Mouse (Mus musculus): ENCODE results near the gene Rbfox1. TPM values are rescaled to one million over a fixed set of nuclear protein-coding genes. Genes with fewer than 3 reads are reported as not detected.

The Rbfox1 gene
- polyA plus RNA-seq, 1 experiment = 0.22 TPM

DNA sequence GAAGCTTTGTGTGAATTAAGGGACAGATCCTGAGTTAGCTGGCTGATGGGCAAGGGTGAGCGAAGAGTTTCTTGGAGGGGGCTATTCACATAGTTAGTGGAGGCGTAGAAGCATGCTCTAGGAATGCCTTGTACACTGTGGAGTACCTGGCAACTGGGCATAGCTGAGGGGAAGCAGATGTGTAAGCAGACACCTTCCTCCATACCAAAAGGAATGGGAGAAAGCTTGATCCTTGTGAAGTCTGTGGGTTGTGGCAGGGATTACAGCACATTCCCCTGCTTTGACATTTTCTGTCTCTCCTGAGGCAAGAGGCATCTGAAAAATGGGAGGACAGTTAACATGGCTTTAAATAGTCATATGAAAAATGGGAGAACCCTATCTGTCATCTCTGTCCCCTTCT lies 347.8 kb downstream of the Rbfox1 start:
- H3ac ChIP-seq (ENCODE audit: control insufficient read depth, insufficient read length, low read depth) = no peak overlapping the region
- H3K79me3 ChIP-seq (ENCODE audit: low read depth) = no peaks in the 10 kb centered on the region
- H3K27me3 ChIP-seq (ENCODE audit: control insufficient read depth, insufficient read depth, insufficient read length) = no peaks in the 10 kb centered on the region
- H3K79me2 ChIP-seq (ENCODE audit: control insufficient read depth, insufficient read depth) = no peaks in the 10 kb centered on the region
- no peak for TF ChIP-seq USF1 (IDR thresholded peaks at IDR 0.05; ENCODE audit: low read depth)
- TF ChIP-seq CEBPB (IDR thresholded peaks at IDR 0.05; ENCODE audit: low read depth) = no peak
- TF ChIP-seq MAX (IDR thresholded peaks at IDR 0.05) = no peak
- no peak overlapping the region for H3K4me3 ChIP-seq (ENCODE audit: insufficient read depth, poor library complexity, severe bottlenecking)
- no peaks in the 10 kb centered on the region for H3K36me3 ChIP-seq (ENCODE audit: control insufficient read depth, insufficient read depth)

DNA sequence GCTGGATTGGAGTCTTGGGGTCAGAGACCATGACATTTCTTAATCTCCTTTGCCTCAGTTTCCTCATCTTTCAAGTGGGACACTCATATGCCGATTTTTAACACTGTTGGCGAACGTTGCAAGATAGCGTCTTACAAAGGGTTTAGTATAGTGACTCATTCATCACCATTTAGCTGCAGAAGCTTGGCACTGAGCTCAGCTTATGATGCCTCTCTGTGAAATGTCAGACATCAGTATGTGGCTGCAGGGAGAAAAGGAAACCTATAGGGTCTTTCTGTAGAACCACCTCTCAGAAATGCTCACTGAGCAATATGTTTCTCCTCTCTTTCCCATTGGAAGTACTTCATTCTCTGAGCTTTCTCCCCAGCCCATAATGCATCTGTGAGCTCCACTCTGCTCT lies 356.2 kb downstream of the Rbfox1 start:
- Histone ChIP-seq H3K79me2 (ENCODE audit: control insufficient read depth, insufficient read depth) (no peaks in the 10 kb centered on the region), H3K79me3 (ENCODE audit: low read depth) (no peaks in the 10 kb centered on the region), H3K4me3 (ENCODE audit: insufficient read depth, poor library complexity, severe bottlenecking) (no peak overlapping the region), H3K36me3 (ENCODE audit: control insufficient read depth, insufficient read depth) (no peaks in the 10 kb centered on the region), H3ac (ENCODE audit: control insufficient read depth, insufficient read length, low read depth) (no peak overlapping the region), H3K27me3 (ENCODE audit: control insufficient read depth, insufficient read depth, insufficient read length) (no peaks in the 10 kb centered on the region)
- TF ChIP-seq USF1 (IDR thresholded peaks at IDR 0.05; ENCODE audit: low read depth) (no peak), CEBPB (IDR thresholded peaks at IDR 0.05; ENCODE audit: low read depth) (no peak), FOSL1 (IDR thresholded peaks at IDR 0.05; ENCODE audit: insufficient read depth, low read length, poor library complexity, severe bottlenecking) (no peak), MAX (IDR thresholded peaks at IDR 0.05) (no peak), MYOG (IDR thresholded peaks at IDR 0.05; ENCODE audit: control insufficient read depth, extremely low read depth, insufficient read length) (no peak), MYOD1 (IDR thresholded peaks at IDR 0.05; ENCODE audit: control insufficient read depth, insufficient read length, low read depth) (no peak), CTCF (IDR thresholded peaks at IDR 0.05; ENCODE audit: control insufficient read depth, insufficient read depth, insufficient read length) (no peak)

DNA sequence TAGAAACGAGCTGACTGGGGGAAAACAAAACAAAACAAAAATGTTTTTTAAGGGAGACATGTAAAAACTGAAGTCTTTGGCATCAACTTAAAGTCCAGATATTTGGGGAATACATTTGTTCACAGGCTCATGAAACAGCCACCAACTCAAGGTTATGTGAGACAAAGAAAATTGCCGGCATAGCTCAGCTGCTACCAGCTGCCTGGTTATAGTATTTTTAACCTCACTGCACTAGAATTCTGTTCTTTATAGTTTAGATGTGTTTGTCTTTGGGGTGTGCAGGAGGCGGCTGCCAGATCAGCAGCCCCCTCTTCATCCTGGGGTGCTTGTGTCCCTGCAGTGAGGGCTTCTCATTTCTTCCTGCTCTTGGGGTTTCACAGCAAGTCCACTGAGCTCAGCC lies 357.3 kb downstream of the Rbfox1 start:
- no peaks in the 10 kb centered on the region for H3K36me3 ChIP-seq (ENCODE audit: control insufficient read depth, insufficient read depth)
- no peak overlapping the region for H3ac ChIP-seq (ENCODE audit: control insufficient read depth, insufficient read length, low read depth)
- no peaks in the 10 kb centered on the region for H3K27me3 ChIP-seq (ENCODE audit: control insufficient read depth, insufficient read depth, insufficient read length)
- no peaks in the 10 kb centered on the region for H3K79me2 ChIP-seq (ENCODE audit: control insufficient read depth, insufficient read depth)
- no peaks in the 10 kb centered on the region for H3K79me3 ChIP-seq (ENCODE audit: low read depth)
- H3K4me3 ChIP-seq (ENCODE audit: insufficient read depth, poor library complexity, severe bottlenecking) = no peak overlapping the region
- TF ChIP-seq FOSL1 (IDR thresholded peaks at IDR 0.05; ENCODE audit: insufficient read depth, low read length, poor library complexity, severe bottlenecking) = no peak

DNA sequence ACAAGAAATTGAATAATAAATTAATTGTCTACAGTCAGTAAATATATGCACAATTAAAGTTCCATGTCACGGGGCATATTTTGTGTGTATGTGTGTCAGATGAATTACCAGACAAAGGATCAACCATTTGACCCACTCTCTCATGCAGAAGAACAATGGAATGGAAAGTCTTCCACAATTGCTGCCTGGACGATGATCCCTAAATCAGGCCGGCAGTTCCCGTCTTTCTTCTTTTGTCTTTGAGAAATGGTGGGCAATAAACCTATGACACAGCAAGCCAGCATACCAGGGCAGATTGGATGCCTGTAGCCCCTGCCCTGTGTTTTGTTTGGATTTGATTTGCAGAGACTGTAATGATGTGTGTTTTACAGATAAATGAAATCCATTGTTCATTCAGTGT lies 362.4 kb downstream of the Rbfox1 start:
- Histone ChIP-seq H3K79me2 (ENCODE audit: control insufficient read depth, insufficient read depth) (no peaks in the 10 kb centered on the region), H3K27me3 (ENCODE audit: control insufficient read depth, insufficient read depth, insufficient read length) (no peaks in the 10 kb centered on the region), H3K4me3 (ENCODE audit: insufficient read depth, poor library complexity, severe bottlenecking) (no peak overlapping the region), H3K36me3 (ENCODE audit: control insufficient read depth, insufficient read depth) (no peaks in the 10 kb centered on the region), H3K79me3 (ENCODE audit: low read depth) (no peaks in the 10 kb centered on the region), H3ac (ENCODE audit: control insufficient read depth, insufficient read length, low read depth) (no peak overlapping the region)
- TF ChIP-seq CTCF (IDR thresholded peaks at IDR 0.05; ENCODE audit: control insufficient read depth, insufficient read depth, insufficient read length) = no peak
- no peak for TF ChIP-seq CEBPB (IDR thresholded peaks at IDR 0.05; ENCODE audit: low read depth)
- TF ChIP-seq MYOD1 (IDR thresholded peaks at IDR 0.05; ENCODE audit: control insufficient read depth, insufficient read length, low read depth) = no peak
- no peak for TF ChIP-seq MAX (IDR thresholded peaks at IDR 0.05)
- no peak for TF ChIP-seq MYOG (IDR thresholded peaks at IDR 0.05; ENCODE audit: control insufficient read depth, extremely low read depth, insufficient read length)
- TF ChIP-seq USF1 (IDR thresholded peaks at IDR 0.05; ENCODE audit: low read depth) = no peak
- no peak for TF ChIP-seq FOSL1 (IDR thresholded peaks at IDR 0.05; ENCODE audit: insufficient read depth, low read length, poor library complexity, severe bottlenecking)

DNA sequence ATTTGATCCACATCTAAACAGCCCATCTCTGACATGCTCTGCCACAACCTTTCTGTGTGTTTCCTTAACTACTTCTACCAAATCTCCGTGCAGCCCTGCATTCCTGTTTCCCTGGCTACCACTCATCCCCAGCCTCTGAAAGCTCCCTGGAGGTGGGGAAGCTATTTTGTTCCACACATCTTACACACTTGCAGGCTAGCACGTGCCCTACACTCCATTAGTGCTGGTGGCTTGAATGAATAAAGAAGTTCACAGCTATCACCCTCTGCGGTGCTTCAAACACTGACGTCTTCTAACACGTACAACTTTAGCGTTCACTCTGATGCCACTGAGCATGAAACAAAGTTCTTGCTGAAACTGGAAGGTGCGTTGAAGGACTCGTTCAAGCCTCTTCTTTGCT lies 379.4 kb downstream of the Rbfox1 start:
- H3K79me3 ChIP-seq (ENCODE audit: low read depth) = no peaks in the 10 kb centered on the region
- H3K27me3 ChIP-seq (ENCODE audit: control insufficient read depth, insufficient read depth, insufficient read length) = no peaks in the 10 kb centered on the region
- no peak for TF ChIP-seq CTCF (IDR thresholded peaks at IDR 0.05; ENCODE audit: control insufficient read depth, insufficient read depth, insufficient read length)
- TF ChIP-seq CEBPB (IDR thresholded peaks at IDR 0.05; ENCODE audit: low read depth) = no peak
- no peak for TF ChIP-seq MYOG (IDR thresholded peaks at IDR 0.05; ENCODE audit: control insufficient read depth, extremely low read depth, insufficient read length)
- TF ChIP-seq MAX (IDR thresholded peaks at IDR 0.05) = no peak
- no peak for TF ChIP-seq MYOD1 (IDR thresholded peaks at IDR 0.05; ENCODE audit: control insufficient read depth, insufficient read length, low read depth)
- TF ChIP-seq FOSL1 (IDR thresholded peaks at IDR 0.05; ENCODE audit: insufficient read depth, low read length, poor library complexity, severe bottlenecking) = no peak
- no peak for TF ChIP-seq USF1 (IDR thresholded peaks at IDR 0.05; ENCODE audit: low read depth)
- H3K36me3 ChIP-seq (ENCODE audit: control insufficient read depth, insufficient read depth) = no peaks in the 10 kb centered on the region
- no peak overlapping the region for H3K4me3 ChIP-seq (ENCODE audit: insufficient read depth, poor library complexity, severe bottlenecking)
- H3K79me2 ChIP-seq (ENCODE audit: control insufficient read depth, insufficient read depth) = no peaks in the 10 kb centered on the region
- H3ac ChIP-seq (ENCODE audit: control insufficient read depth, insufficient read length, low read depth) = no peak overlapping the region

DNA sequence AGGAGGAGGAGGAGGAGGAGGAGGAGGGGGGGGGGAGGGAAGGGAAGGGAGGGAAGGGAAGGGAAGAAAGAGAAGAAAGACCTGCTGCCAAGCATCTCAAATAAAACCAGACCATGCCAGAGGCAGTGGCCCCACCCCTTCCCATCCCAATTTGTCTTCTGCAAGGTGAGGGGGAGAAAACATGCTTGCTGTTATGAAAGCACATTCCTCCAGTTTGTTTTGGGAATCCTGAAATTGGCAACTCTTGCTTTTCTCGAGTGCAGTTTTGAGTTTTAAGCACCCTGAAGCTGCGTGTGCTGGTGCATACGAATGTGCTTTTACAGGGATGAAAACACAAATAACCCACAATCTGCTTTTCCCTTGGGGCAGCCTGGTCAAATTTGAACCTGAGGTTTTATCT lies 380.5 kb downstream of the Rbfox1 start:
- H3K27me3 ChIP-seq (ENCODE audit: control insufficient read depth, insufficient read depth, insufficient read length) = no peaks in the 10 kb centered on the region
- no peak overlapping the region for H3K4me3 ChIP-seq (ENCODE audit: insufficient read depth, poor library complexity, severe bottlenecking)
- no peaks in the 10 kb centered on the region for H3K36me3 ChIP-seq (ENCODE audit: control insufficient read depth, insufficient read depth)
- no peaks in the 10 kb centered on the region for H3K79me2 ChIP-seq (ENCODE audit: control insufficient read depth, insufficient read depth)
- H3ac ChIP-seq (ENCODE audit: control insufficient read depth, insufficient read length, low read depth) = no peak overlapping the region
- H3K79me3 ChIP-seq (ENCODE audit: low read depth) = no peaks in the 10 kb centered on the region
- TF ChIP-seq MAX (IDR thresholded peaks at IDR 0.05) = no peak
- no peak for TF ChIP-seq MYOG (IDR thresholded peaks at IDR 0.05; ENCODE audit: control insufficient read depth, extremely low read depth, insufficient read length)
- TF ChIP-seq CTCF (IDR thresholded peaks at IDR 0.05; ENCODE audit: control insufficient read depth, insufficient read depth, insufficient read length) = no peak
- TF ChIP-seq FOSL1 (IDR thresholded peaks at IDR 0.05; ENCODE audit: insufficient read depth, low read length, poor library complexity, severe bottlenecking) = no peak
- TF ChIP-seq USF1 (IDR thresholded peaks at IDR 0.05; ENCODE audit: low read depth) = no peak
- TF ChIP-seq CEBPB (IDR thresholded peaks at IDR 0.05; ENCODE audit: low read depth) = no peak
- no peak for TF ChIP-seq MYOD1 (IDR thresholded peaks at IDR 0.05; ENCODE audit: control insufficient read depth, insufficient read length, low read depth)

Data from C2C12 (cell line).